In the genomic region with DNA sequence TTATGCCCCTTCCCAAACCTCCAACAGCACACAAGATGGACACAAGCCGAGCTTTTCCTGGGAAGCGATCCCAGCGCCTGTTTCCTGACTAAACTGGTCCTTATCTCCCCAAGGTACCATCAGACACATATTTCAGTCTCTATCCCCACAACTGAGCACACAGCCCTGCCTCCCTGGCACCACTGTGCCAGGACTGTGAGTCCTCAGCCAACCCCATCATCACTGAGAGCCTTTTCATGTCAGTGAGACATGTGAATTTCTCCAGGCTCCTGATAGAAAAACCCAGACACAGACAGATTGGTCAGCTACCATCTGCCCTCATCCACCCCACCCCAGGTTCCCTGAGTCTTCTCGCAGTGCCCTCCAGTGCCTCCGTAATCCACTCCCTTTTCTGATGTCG, we compare ENCODE assay signal across 14 mouse cellular contexts. TPM values are rescaled to one million over a fixed set of nuclear protein-coding genes. Genes with fewer than 3 reads are reported as not detected.
DNase-seq lines count a peak whose midpoint lies in the region; ATAC-seq and TF ChIP-seq lines count a peak whose summit lies in the region.
"Had no signal": no experiment of that assay in that cellular context is flagged by ENCODE, and none has a peak within 500 bp of the region (broad histone marks: within the 10 kb centered on the region; RNA-seq: fewer than 3 reads in every experiment).

No protein-coding gene starts in this region.

- H3K27me3 ChIP-seq in midbrain, embryonic 13.5 days: no peaks in the 10 kb centered on the region
- no peaks in the 10 kb centered on the region for H3K27me3 ChIP-seq in midbrain, embryonic 11.5 days (ENCODE audit: control insufficient read depth, insufficient read depth, low read length)
- no peaks in the 10 kb centered on the region for H3K27me3 ChIP-seq in forebrain, postnatal 0 days (ENCODE audit: insufficient read depth, low read length)
- H3K27me3 ChIP-seq in kidney, adult 2 months (replicated peaks; ENCODE audit: control insufficient read depth, insufficient read depth, low read length): no peaks in the 10 kb centered on the region
- no peaks in the 10 kb centered on the region for H3K27me3 ChIP-seq in thymus, adult 2 months (ENCODE audit: control insufficient read depth, insufficient read depth, low read length)

- peaks cover 34% of the 10 kb centered on the region for H3K4me1 ChIP-seq in midbrain, embryonic 13.5 days (replicated peaks)
- peaks cover 7% of the 10 kb centered on the region; the same call in 1 of the 2 replicates for H3K4me1 ChIP-seq in midbrain, embryonic 11.5 days (ENCODE audit: control insufficient read depth, insufficient read depth, low read length)
- H3K4me1 ChIP-seq in forebrain, postnatal 0 days (ENCODE audit: insufficient read depth): peaks cover 10% of the 10 kb centered on the region
- no peaks in the 10 kb centered on the region for H3K4me1 ChIP-seq in kidney, adult 2 months (ENCODE audit: control insufficient read depth, insufficient read depth, low read length)
- no peaks in the 10 kb centered on the region for H3K4me1 ChIP-seq in thymus, adult 2 months (replicated peaks; ENCODE audit: control insufficient read depth, insufficient read depth, low read length)

- DNase-seq in midbrain, embryonic 11.5 days (ENCODE audit: low spot score, missing footprints): no peak
- DNase-seq in cerebellum, adult 9-11 months: peak; percentile 68
- no peak for DNase-seq in forebrain, postnatal 0 days
- DNase-seq in kidney, adult 2 months: no peak
- DNase-seq in thymus, adult 2 months: no peak
- DNase-seq in yolk sac, embryonic 10.5 days (ENCODE audit: low spot score): no peak
- DNase-seq: adrenal gland, postnatal 36 days; lung, postnatal 10 days had no signal

- H3K36me3 ChIP-seq in midbrain, embryonic 13.5 days: 0 out of 2 replicates have a peak, but pooled peaks cover 2% of the 10 kb centered on the region
- no peaks in the 10 kb centered on the region for H3K36me3 ChIP-seq in midbrain, embryonic 11.5 days (ENCODE audit: control insufficient read depth, insufficient read depth, low read length)
- H3K36me3 ChIP-seq in forebrain, postnatal 0 days (ENCODE audit: insufficient read depth): no peaks in the 10 kb centered on the region
- no peaks in the 10 kb centered on the region for H3K36me3 ChIP-seq in kidney, adult 2 months (ENCODE audit: control insufficient read depth, insufficient read depth, low read length)
- H3K36me3 ChIP-seq in thymus, adult 2 months (ENCODE audit: control insufficient read depth, insufficient read depth, low read length): no peaks in the 10 kb centered on the region
- H3K36me3 ChIP-seq: embryonic facial prominence, embryonic 13.5 days; kidney, embryonic 15.5 days had no signal

- no peak overlapping the region for H3K4me3 ChIP-seq in midbrain, embryonic 13.5 days (replicated peaks)
- H3K4me3 ChIP-seq in midbrain, embryonic 11.5 days (ENCODE audit: low read depth, low read length): no peak overlapping the region
- no peak overlapping the region for H3K4me3 ChIP-seq in forebrain, postnatal 0 days (ENCODE audit: low read depth, low read length)
- no peak overlapping the region for H3K4me3 ChIP-seq in kidney, adult 2 months (ENCODE audit: insufficient read depth, low read depth, low read length)
- no peak overlapping the region for H3K4me3 ChIP-seq in thymus, adult 2 months (ENCODE audit: control insufficient read depth, insufficient read depth, low read length)
- H3K4me3 ChIP-seq: embryonic facial prominence, embryonic 13.5 days; kidney, embryonic 15.5 days had no signal

- no peaks in the 10 kb centered on the region for H3K9me3 ChIP-seq in midbrain, embryonic 13.5 days
- no peaks in the 10 kb centered on the region for H3K9me3 ChIP-seq in midbrain, embryonic 11.5 days (ENCODE audit: control insufficient read depth, low read length)
- H3K9me3 ChIP-seq in forebrain, postnatal 0 days (ENCODE audit: low read length): no peaks in the 10 kb centered on the region
- H3K9me3 ChIP-seq: embryonic facial prominence, embryonic 13.5 days; kidney, embryonic 15.5 days had no signal

- no peak overlapping the region for H3K9ac ChIP-seq in midbrain, embryonic 13.5 days (replicated peaks)
- H3K9ac ChIP-seq in midbrain, embryonic 11.5 days (ENCODE audit: low read length): no peak overlapping the region
- H3K9ac ChIP-seq in forebrain, postnatal 0 days: 0 out of 2 replicates have a peak overlapping the region, but pooled peaks have one; percentile 1
- H3K9ac ChIP-seq: embryonic facial prominence, embryonic 13.5 days; kidney, embryonic 15.5 days; liver, embryonic 14.5 days had no signal

- no peak overlapping the region for H3K4me2 ChIP-seq in midbrain, embryonic 13.5 days (replicated peaks)
- no peak overlapping the region for H3K4me2 ChIP-seq in midbrain, embryonic 11.5 days
- no peak overlapping the region for H3K4me2 ChIP-seq in forebrain, postnatal 0 days (ENCODE audit: low read depth)
- H3K4me2 ChIP-seq: embryonic facial prominence, embryonic 13.5 days; kidney, embryonic 15.5 days had no signal

- 0 out of 2 replicates have a peak overlapping the region, but pooled peaks have one; percentile 2 for H3K27ac ChIP-seq in midbrain, embryonic 13.5 days
- no peak overlapping the region for H3K27ac ChIP-seq in midbrain, embryonic 11.5 days (ENCODE audit: low read depth, low read length)
- H3K27ac ChIP-seq in forebrain, postnatal 0 days (ENCODE audit: low read depth, low read length): peak overlapping the region; percentile 15; the same call in 1 of the 2 replicates
- no peak overlapping the region for H3K27ac ChIP-seq in kidney, adult 2 months (ENCODE audit: insufficient read depth, low read depth, low read length)
- H3K27ac ChIP-seq in thymus, adult 2 months (ENCODE audit: control insufficient read depth, insufficient read depth, low read length): no peak overlapping the region
- H3K27ac ChIP-seq: embryonic facial prominence, embryonic 13.5 days; liver, embryonic 14.5 days had no signal

- no peak for TF ChIP-seq CTCF in forebrain, postnatal 0 days (IDR thresholded peaks at IDR 0.05; ENCODE audit: low read depth)
- TF ChIP-seq CTCF in kidney, adult 2 months (conservative IDR thresholded peaks at IDR 0.05; ENCODE audit: insufficient read depth, insufficient read length, low read depth, low read length): no peak
- no peak for TF ChIP-seq CTCF in thymus, adult 2 months (IDR thresholded peaks at IDR 0.05; ENCODE audit: borderline replicate concordance, control insufficient read depth, extremely low read depth, insufficient read depth, low read length, poor library complexity)

- no peak for TF ChIP-seq POLR2A in kidney, adult 2 months (IDR thresholded peaks at IDR 0.05; ENCODE audit: low read depth, low read length)
- TF ChIP-seq POLR2A in thymus, adult 2 months (IDR thresholded peaks at IDR 0.05; ENCODE audit: control insufficient read depth, extremely low read depth, insufficient read depth, low read length, poor library complexity): no peak

- WGBS in midbrain, embryonic 13.5 days: 70% methylated on average over 6 of the region's 6 CpGs
- WGBS in midbrain, embryonic 11.5 days: 75% methylated on average over 6 of the region's 6 CpGs
- WGBS in forebrain, postnatal 0 days: 55% methylated on average over 6 of the region's 6 CpGs
- 76% methylated on average over 6 of the region's 6 CpGs for WGBS in kidney, adult 2 months
- 88% methylated on average over 6 of the region's 6 CpGs for WGBS in thymus, adult 2 months

- no peak for ATAC-seq in midbrain, embryonic 13.5 days
- ATAC-seq in midbrain, embryonic 11.5 days (ENCODE audit: low FRiP score): no peak
- no peak for ATAC-seq in forebrain, postnatal 0 days
- ATAC-seq: CD4-positive, CD25-positive, alpha-beta regulatory T cell, adult 4 months had no signal

RNA-seq across cellular contexts. Expression of a gene that starts 24.2 kb away (rescaled TPM):
- 30.1 and 33.1 TPM in 2 replicates for polyA plus RNA-seq in midbrain, embryonic 13.5 days (2015; fragmentation: Nextera tagmentation; extraction: Ambion mirVana)
- polyA plus RNA-seq in midbrain, embryonic 11.5 days (2014; fragmentation: Nextera tagmentation; extraction: Ambion mirVana): 20.2 and 20.3 TPM in 2 replicates
- total RNA-seq in forebrain, postnatal 0 days (2014; rRNA removed): 20.9 and 26.1 TPM in 2 replicates
- 26.3 and 27.9 TPM in 2 replicates for polyA plus RNA-seq in forebrain, postnatal 0 days (2015; fragmentation: Nextera tagmentation; extraction: Ambion mirVana)
- polyA plus RNA-seq in kidney, adult 2 months (2012; rRNA removed): 7.1 and 8.2 TPM in 2 replicates
- 3.1 and 3.2 TPM in 2 replicates for polyA plus RNA-seq in thymus, adult 2 months (2012; rRNA removed)
- total RNA-seq: neutrophil, adult 5-6 weeks had no signal
- polyA plus RNA-seq: CD4-positive, CD25-positive, alpha-beta regulatory T cell, adult 4 months had no signal

Comparison
In these comparisons a context has a peak if more than half of its experiments do, and no peak if none do; other contexts are left out.
1. H3K27ac ChIP-seq: peak in midbrain, embryonic 13.5 days (single experiment) and forebrain, postnatal 0 days (single experiment); none in midbrain, embryonic 11.5 days (single experiment), kidney, adult 2 months (single experiment) and thymus, adult 2 months (single experiment).